Mouse (Mus musculus): ENCODE data around the gene Itpr3. TPM values are rescaled to one million over a fixed set of nuclear protein-coding genes. Genes with fewer than 3 reads are reported as not detected.

The Itpr3 gene
- polyA plus RNA-seq, 1 experiment, result 1.3 TPM

- no peak for TF ChIP-seq GATA1 (IDR thresholded peaks at IDR 0.05; ENCODE audit: borderline replicate concordance, low read length)
- TF ChIP-seq FLI1 (IDR thresholded peaks at IDR 0.05; ENCODE audit: low read length), result no peak
- Histone ChIP-seq H3K4me1 (peaks cover 13% of the 10 kb centered on the region), H3K36me3 (replicated peaks; ENCODE audit: low read length) (no peaks in the 10 kb centered on the region), H3K4me3 (replicated peaks) (no peak overlapping the region), H3K9me3 (no peaks in the 10 kb centered on the region), H3K27me3 (replicated peaks) (peaks cover 63% of the 10 kb centered on the region)
These were observed 87.0 kb downstream of the Itpr3 start for GRCm38 (mm10) chr17:27144152-27144551.

GRCm38 (mm10) chr17:27146323-27146923 lies 89.3 kb downstream of the Itpr3 start:
- H3K36me3 ChIP-seq (replicated peaks; ENCODE audit: low read length), result no peaks in the 10 kb centered on the region
- H3K27me3 ChIP-seq (replicated peaks), result peaks cover 64% of the 10 kb centered on the region
- no peak overlapping the region for H3K4me3 ChIP-seq (replicated peaks)
- TF ChIP-seq GATA1 (IDR thresholded peaks at IDR 0.05; ENCODE audit: borderline replicate concordance, low read length) (no peak), FLI1 (IDR thresholded peaks at IDR 0.05; ENCODE audit: low read length) (no peak)
- H3K4me1 ChIP-seq, result peaks cover 16% of the 10 kb centered on the region
- H3K9me3 ChIP-seq, result no peaks in the 10 kb centered on the region

- Histone ChIP-seq H3K36me3 (replicated peaks; ENCODE audit: low read length) (no peaks in the 10 kb centered on the region), H3K27me3 (replicated peaks) (peaks cover 46% of the 10 kb centered on the region), H3K4me1 (peaks cover 31% of the 10 kb centered on the region)
These were observed 93.8 kb downstream of the Itpr3 start for GRCm38 (mm10) chr17:27150871-27151270.

GRCm38 (mm10) chr17:27151411-27151810 lies 94.3 kb downstream of the Itpr3 start:
- Histone ChIP-seq H3K4me3 (replicated peaks) (no peak overlapping the region), H3K9me3 (no peaks in the 10 kb centered on the region), H3K36me3 (replicated peaks; ENCODE audit: low read length) (no peaks in the 10 kb centered on the region), H3K4me1 (peaks cover 31% of the 10 kb centered on the region), H3K27me3 (replicated peaks) (peaks cover 41% of the 10 kb centered on the region)
- no peak for TF ChIP-seq GATA1 (IDR thresholded peaks at IDR 0.05; ENCODE audit: borderline replicate concordance, low read length)
- TF ChIP-seq FLI1 (IDR thresholded peaks at IDR 0.05; ENCODE audit: low read length), result no peak

More at GRCm38 (mm10) chr17:27150871-27151270, 93.8 kb downstream of the Itpr3 start:
- Histone ChIP-seq H3K9me3 (no peaks in the 10 kb centered on the region), H3K4me3 (replicated peaks) (no peak overlapping the region)
- TF ChIP-seq GATA1 (IDR thresholded peaks at IDR 0.05; ENCODE audit: borderline replicate concordance, low read length) (no peak), FLI1 (IDR thresholded peaks at IDR 0.05; ENCODE audit: low read length) (no peak)

GRCm38 (mm10) chr17:27152976-27153723 lies 96.0 kb downstream of the Itpr3 start:
- no peak for TF ChIP-seq GATA1 (IDR thresholded peaks at IDR 0.05; ENCODE audit: borderline replicate concordance, low read length)
- H3K4me1 ChIP-seq, result peaks cover 31% of the 10 kb centered on the region

GRCm38 (mm10) chr17:27153773-27154193 lies 96.7 kb downstream of the Itpr3 start:
- peaks cover 31% of the 10 kb centered on the region for H3K4me1 ChIP-seq
- H3K9me3 ChIP-seq, result no peaks in the 10 kb centered on the region
- H3K27me3 ChIP-seq (replicated peaks), result peaks cover 52% of the 10 kb centered on the region
- TF ChIP-seq GATA1 (IDR thresholded peaks at IDR 0.05; ENCODE audit: borderline replicate concordance, low read length), result no peak
- H3K4me3 ChIP-seq (replicated peaks), result no peak overlapping the region
- H3K36me3 ChIP-seq (replicated peaks; ENCODE audit: low read length), result no peaks in the 10 kb centered on the region

More at GRCm38 (mm10) chr17:27152976-27153723, 96.0 kb downstream of the Itpr3 start:
- Histone ChIP-seq H3K27me3 (replicated peaks) (peaks cover 49% of the 10 kb centered on the region), H3K4me3 (replicated peaks) (no peak overlapping the region), H3K9me3 (no peaks in the 10 kb centered on the region), H3K36me3 (replicated peaks; ENCODE audit: low read length) (no peaks in the 10 kb centered on the region)

GRCm38 (mm10) chr17:27154256-27154655 lies 97.2 kb downstream of the Itpr3 start:
- Histone ChIP-seq H3K4me3 (replicated peaks) (no peak overlapping the region), H3K9me3 (no peaks in the 10 kb centered on the region), H3K36me3 (replicated peaks; ENCODE audit: low read length) (no peaks in the 10 kb centered on the region), H3K27me3 (replicated peaks) (peaks cover 55% of the 10 kb centered on the region), H3K4me1 (peaks cover 33% of the 10 kb centered on the region)
- TF ChIP-seq GATA1 (IDR thresholded peaks at IDR 0.05; ENCODE audit: borderline replicate concordance, low read length) (no peak), FLI1 (IDR thresholded peaks at IDR 0.05; ENCODE audit: low read length) (no peak)

GRCm38 (mm10) chr17:27154881-27155280 lies 97.8 kb downstream of the Itpr3 start:
- no peak overlapping the region for H3K4me3 ChIP-seq (replicated peaks)
- TF ChIP-seq GATA1 (IDR thresholded peaks at IDR 0.05; ENCODE audit: borderline replicate concordance, low read length), result no peak
- no peak for TF ChIP-seq FLI1 (IDR thresholded peaks at IDR 0.05; ENCODE audit: low read length)
- no peaks in the 10 kb centered on the region for H3K36me3 ChIP-seq (replicated peaks; ENCODE audit: low read length)
- H3K27me3 ChIP-seq (replicated peaks), result peaks cover 53% of the 10 kb centered on the region
- peaks cover 31% of the 10 kb centered on the region for H3K4me1 ChIP-seq
- H3K9me3 ChIP-seq, result no peaks in the 10 kb centered on the region

- H3K9me3 ChIP-seq, result no peaks in the 10 kb centered on the region
- no peak for TF ChIP-seq GATA1 (IDR thresholded peaks at IDR 0.05; ENCODE audit: borderline replicate concordance, low read length)
- TF ChIP-seq FLI1 (IDR thresholded peaks at IDR 0.05; ENCODE audit: low read length), result no peak
- H3K36me3 ChIP-seq (replicated peaks; ENCODE audit: low read length), result no peaks in the 10 kb centered on the region
- peaks cover 35% of the 10 kb centered on the region for H3K4me1 ChIP-seq
- peaks cover 55% of the 10 kb centered on the region for H3K27me3 ChIP-seq (replicated peaks)
- H3K4me3 ChIP-seq (replicated peaks), result no peak overlapping the region
These were observed 98.6 kb downstream of the Itpr3 start for GRCm38 (mm10) chr17:27155752-27156151.

- Histone ChIP-seq H3K9me3 (no peaks in the 10 kb centered on the region), H3K27me3 (replicated peaks) (peaks cover 56% of the 10 kb centered on the region), H3K36me3 (replicated peaks; ENCODE audit: low read length) (no peaks in the 10 kb centered on the region), H3K4me3 (replicated peaks) (no peak overlapping the region), H3K4me1 (peaks cover 21% of the 10 kb centered on the region)
- TF ChIP-seq GATA1 (IDR thresholded peaks at IDR 0.05; ENCODE audit: borderline replicate concordance, low read length) (no peak), FLI1 (IDR thresholded peaks at IDR 0.05; ENCODE audit: low read length) (no peak)
These were observed 101.3 kb downstream of the Itpr3 start for GRCm38 (mm10) chr17:27158439-27158838.
